Mouse (Mus musculus) embryonic facial prominence, embryonic 11.5 days (tissue): ENCODE data around the gene 1700001P01Rik. TPM values are rescaled to one million over a fixed set of nuclear protein-coding genes. Genes with fewer than 3 reads are reported as not detected.

Experiments used
- ATAC-seq: fragments of 200-750 bp; cut with Nextera tagmentation; replicated peaks from 2 replicates; pipeline ENCODE4 v1.8.0; 2017; ENCODE audit warnings: low read depth; ENCODE audit not compliant: insufficient number of reproducible peaks, low FRiP score, low TSS enrichment
- DNase-seq: peaks from one replicate; pipeline ENCODE4 v3.0.0-alpha.2; 2015; ENCODE audit warnings: low spot score
- H3K27ac ChIP-seq: fragments of 300-500 bp; sonication (generic); replicated peaks from 2 replicates; pipeline ENCODE4 v1.5.1; 2014; ENCODE audit warnings: mild to moderate bottlenecking, low read depth, low read length, control low read depth
- H3K27me3 ChIP-seq: fragments of 300-500 bp; sonication (generic); 2 replicates; pipeline ENCODE4 v1.6.1; 2014; ENCODE audit warnings: mild to moderate bottlenecking, low read length, moderate library complexity, mixed read lengths; ENCODE audit not compliant: control insufficient read depth, insufficient read depth
- H3K36me3 ChIP-seq: fragments of 300-500 bp; sonication (generic); replicated peaks from 2 replicates; pipeline ENCODE4 v1.6.1; 2014; ENCODE audit warnings: low read depth, mild to moderate bottlenecking, low read length, moderate library complexity, mixed read lengths; ENCODE audit not compliant: control insufficient read depth, insufficient read depth
- H3K4me1 ChIP-seq: fragments of 300-500 bp; sonication (generic); 2 replicates; pipeline ENCODE4 v1.6.1; 2014; ENCODE audit warnings: low read length, mixed read lengths; ENCODE audit not compliant: control insufficient read depth, insufficient read depth
- H3K4me2 ChIP-seq: fragments of 300-500 bp; sonication (generic); 2 replicates; pipeline ENCODE4 v1.6.1; 2014; ENCODE audit warnings: low read depth, mild to moderate bottlenecking, control low read depth, low read length, moderate library complexity
- H3K4me3 ChIP-seq: fragments of 300-500 bp; sonication (generic); 2 replicates; pipeline ENCODE4 v1.5.1; 2014; ENCODE audit warnings: low read depth, low read length, control low read depth
- H3K9ac ChIP-seq: fragments of 300-500 bp; sonication (generic); replicated peaks from 2 replicates; pipeline ENCODE4 v1.6.1; 2014; ENCODE audit warnings: mild to moderate bottlenecking, control low read depth, low read length
- H3K9me3 ChIP-seq: fragments of 300-500 bp; sonication (generic); replicated peaks from 2 replicates; pipeline ENCODE4 v1.6.1; 2016; ENCODE audit warnings: mild to moderate bottlenecking, low read length, inconsistent platforms, mixed read lengths; ENCODE audit not compliant: control insufficient read depth
- WGBS: fragments of 180-500 bp; shearing (Covaris S2); extraction: QIAGEN DNeasy Blood & Tissue Kit; methylation state at CpG from one replicate; pipeline ENCODE4 v1.1.7; 2014; 5-methylcytosine and 5-hydroxymethylcytosine counted together
- polyA plus RNA-seq: library from polyadenylated mRNA; unstranded; fragments of >200 nt; fragmentation: Nextera tagmentation; extraction: Ambion mirVana; gene quantifications from 2 replicates; pipeline ENCODE4 v1.2.1, GENCODE M21; 2014

Gene 1700001P01Rik
- polyA plus RNA-seq, 1 experiment from 2014 or later: not detected

DNA sequence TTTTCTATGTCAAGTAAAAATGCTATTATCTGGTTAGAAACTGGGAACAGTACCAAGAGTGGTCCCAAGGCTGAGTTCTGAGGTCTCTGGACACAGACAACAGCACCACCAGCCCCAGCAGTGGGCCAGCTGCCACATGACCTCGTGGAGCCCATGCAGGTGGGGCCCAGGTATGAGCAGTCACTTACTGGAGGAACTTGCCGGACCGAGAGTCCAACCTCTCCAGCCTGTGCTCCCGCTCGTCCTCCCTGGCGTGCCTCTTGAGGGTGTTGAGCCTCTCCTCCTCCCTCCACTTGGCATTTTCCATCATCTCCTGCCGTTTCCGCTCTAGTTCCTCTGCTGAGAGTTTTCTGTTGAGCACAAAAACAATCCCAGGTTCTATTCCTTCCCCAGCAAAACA, 27.9 kb downstream of the 1700001P01Rik start:
- Histone ChIP-seq H3K4me1 (no peaks in the 10 kb centered on the region; the same call in 1 of the 2 replicates), H3K4me2 (no peak overlapping the region), H3K9ac (no peak overlapping the region), H3K36me3 (peaks cover 6% of the 10 kb centered on the region), H3K27me3 (no peaks in the 10 kb centered on the region), H3K9me3 (no peaks in the 10 kb centered on the region), H3K27ac (no peak overlapping the region), H3K4me3 (no peak overlapping the region)
- 91% methylated on average over 8 of the region's 8 CpGs for WGBS
- ATAC-seq (no peak), DNase-seq (no peak)

DNA sequence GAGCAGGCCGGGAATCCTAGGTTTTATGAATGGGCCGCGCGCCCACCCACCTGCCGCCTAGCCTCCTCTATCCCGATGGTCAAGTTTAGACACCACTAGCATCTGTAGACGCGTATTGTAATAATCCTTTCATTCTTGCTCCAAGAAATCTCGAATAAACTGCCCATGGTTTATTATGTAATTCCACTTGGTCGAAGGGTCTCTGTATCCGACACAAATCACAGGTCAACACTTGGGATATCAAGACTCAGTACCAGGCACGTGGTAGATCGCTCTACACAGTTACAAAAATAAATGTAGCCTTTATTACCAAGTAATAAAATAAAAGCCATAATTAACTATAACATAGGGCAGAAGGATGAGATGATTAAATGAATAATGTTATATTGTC, 30.4 kb downstream of the 1700001P01Rik start:
- Histone ChIP-seq H3K9me3 (no peaks in the 10 kb centered on the region), H3K4me2 (peak overlapping the region; percentile 34)
- no peak for DNase-seq

DNA sequence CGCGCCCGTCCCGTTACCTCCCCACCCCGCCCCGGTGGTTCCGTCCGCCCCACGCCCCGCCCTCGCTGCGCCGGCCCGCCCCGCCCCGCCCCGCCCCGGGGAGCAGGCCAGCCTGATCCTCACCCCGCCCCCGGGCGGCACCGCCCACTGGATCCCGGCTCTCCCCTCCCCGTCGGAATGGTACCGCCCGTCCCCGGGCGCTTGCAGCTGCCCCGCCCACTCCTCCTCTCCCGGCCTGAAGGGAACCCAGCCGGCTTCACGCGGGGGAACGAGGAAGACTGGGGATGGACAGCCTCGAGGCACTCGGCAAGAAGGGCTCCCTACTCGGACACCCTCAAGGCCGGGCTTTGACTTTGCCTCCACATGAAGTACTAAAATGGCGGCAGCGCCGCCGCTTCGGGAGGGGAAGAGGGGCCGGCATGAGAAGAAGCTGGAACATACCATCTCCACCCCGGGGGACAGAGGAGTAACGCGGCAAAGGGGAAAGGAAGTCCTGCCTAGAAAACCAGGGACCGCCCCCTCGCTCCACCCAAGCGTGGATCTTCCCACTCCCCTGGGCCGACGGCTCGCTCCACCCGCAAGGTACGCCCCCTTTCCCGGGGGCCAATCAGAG, 30.9 kb downstream of the 1700001P01Rik start:
- Histone ChIP-seq H3K4me1 (no peaks in the 10 kb centered on the region; the same call in 1 of the 2 replicates), H3K4me3 (peak overlapping the region; percentile 85), H3K27ac (peak overlapping the region; percentile 80), H3K9ac (peak overlapping the region; percentile 86), H3K27me3 (no peaks in the 10 kb centered on the region), H3K4me2 (peak overlapping the region; percentile 69), H3K36me3 (no peaks in the 10 kb centered on the region; the same call in 1 of the 2 replicates), H3K9me3 (no peaks in the 10 kb centered on the region)
- DNase-seq: peak; percentile 99
- under 1% methylated on average over 28 of the region's 57 CpGs for WGBS
- peak; percentile 95 for ATAC-seq

More for the DNA sequence above, 30.4 kb downstream of the 1700001P01Rik start:
- WGBS: 11% methylated on average over 13 of the region's 13 CpGs
- no peak overlapping the region; the same call in 1 of the 2 replicates for H3K9ac ChIP-seq
- no peak for ATAC-seq
- no peaks in the 10 kb centered on the region for H3K27me3 ChIP-seq
- no peaks in the 10 kb centered on the region; the same call in 1 of the 2 replicates for H3K36me3 ChIP-seq
- no peaks in the 10 kb centered on the region; the same call in 1 of the 2 replicates for H3K4me1 ChIP-seq
- H3K4me3 ChIP-seq: peak overlapping the region; percentile 85
- no peak overlapping the region for H3K27ac ChIP-seq

DNA sequence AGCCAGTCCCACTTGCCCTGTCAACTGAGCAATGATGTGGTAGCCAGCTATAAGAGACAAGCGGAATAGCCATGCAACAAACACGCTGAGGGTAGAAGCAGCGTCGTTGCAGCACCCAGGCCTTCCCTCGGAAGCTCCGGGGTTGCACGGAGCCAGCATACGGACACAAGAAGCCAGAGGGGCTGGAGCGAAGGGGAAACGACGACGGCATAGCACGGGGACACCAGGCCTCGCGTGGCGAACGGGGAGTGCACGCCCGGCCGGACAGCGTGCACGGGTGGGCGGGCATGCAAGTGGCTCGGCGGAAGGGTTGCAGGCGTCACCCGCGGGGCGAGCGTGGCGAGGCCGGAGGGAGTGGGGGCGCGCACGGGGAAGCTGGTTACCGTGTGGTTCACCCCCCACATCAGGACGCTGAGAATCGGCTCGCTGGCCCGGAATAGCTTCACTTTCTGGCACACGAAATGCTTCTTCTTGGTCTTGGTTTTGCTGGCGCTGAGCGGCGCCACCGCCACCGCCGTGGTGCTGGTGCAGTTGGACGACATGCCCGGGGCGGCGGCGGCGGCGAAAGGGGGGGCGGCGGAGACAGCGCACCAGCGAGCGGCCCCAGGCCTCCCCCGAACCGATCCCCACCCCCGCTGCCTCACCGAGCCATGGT, 31.5 kb downstream of the 1700001P01Rik start, which contains the start of gene Pip4k2b:
Gene Pip4k2b (minus strand): TSS at position 642 of the 655 bp plus-strand sequence.
- H3K27me3 ChIP-seq: no peaks in the 10 kb centered on the region
- H3K36me3 ChIP-seq: no peaks in the 10 kb centered on the region; the same call in 1 of the 2 replicates
- H3K4me1 ChIP-seq: no peaks in the 10 kb centered on the region; the same call in 1 of the 2 replicates
- H3K4me2 ChIP-seq: peak within 1 kb of the TSS; percentile 69
- no peaks in the 10 kb centered on the region for H3K9me3 ChIP-seq
- peak within 1 kb of the TSS; percentile 85 for H3K4me3 ChIP-seq
- peak within 1 kb of the TSS; percentile 80 for H3K27ac ChIP-seq
- H3K9ac ChIP-seq: peak within 1 kb of the TSS; percentile 86
- under 1% methylated on average over 61 of the region's 63 CpGs for WGBS
- peak; percentile 76 for ATAC-seq
- DNase-seq: peak; percentile 51

DNA sequence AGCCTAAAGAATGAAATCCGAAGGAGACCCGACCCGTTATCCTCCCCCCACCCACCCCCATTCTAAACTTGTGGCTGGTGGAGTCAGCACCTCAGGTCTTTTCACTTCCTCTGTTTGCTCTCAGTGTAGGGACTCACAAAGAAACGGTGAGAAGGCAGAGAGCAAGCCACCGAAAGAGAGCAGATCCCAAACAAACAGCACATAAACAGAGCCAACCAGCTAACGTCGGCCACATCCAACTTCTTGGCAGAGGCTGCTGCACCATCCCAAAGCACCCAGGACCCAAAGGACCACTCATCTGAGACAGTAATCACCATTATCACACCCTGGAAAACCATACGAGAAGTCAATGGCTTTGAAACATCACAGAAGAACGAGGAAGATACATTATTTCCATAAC, 32.3 kb downstream of the 1700001P01Rik start:
- no peaks in the 10 kb centered on the region; the same call in 1 of the 2 replicates for H3K36me3 ChIP-seq
- no peaks in the 10 kb centered on the region; the same call in 1 of the 2 replicates for H3K9me3 ChIP-seq
- peak overlapping the region; percentile 69 for H3K4me2 ChIP-seq
- H3K27ac ChIP-seq: no peak overlapping the region
- no peak for DNase-seq
- no peaks in the 10 kb centered on the region; the same call in 1 of the 2 replicates for H3K4me1 ChIP-seq
- H3K4me3 ChIP-seq: peak overlapping the region; percentile 85
- H3K9ac ChIP-seq: peak overlapping the region; percentile 84
- 46% methylated on average over 9 of the region's 9 CpGs for WGBS
- no peak for ATAC-seq
- H3K27me3 ChIP-seq: no peaks in the 10 kb centered on the region

DNA sequence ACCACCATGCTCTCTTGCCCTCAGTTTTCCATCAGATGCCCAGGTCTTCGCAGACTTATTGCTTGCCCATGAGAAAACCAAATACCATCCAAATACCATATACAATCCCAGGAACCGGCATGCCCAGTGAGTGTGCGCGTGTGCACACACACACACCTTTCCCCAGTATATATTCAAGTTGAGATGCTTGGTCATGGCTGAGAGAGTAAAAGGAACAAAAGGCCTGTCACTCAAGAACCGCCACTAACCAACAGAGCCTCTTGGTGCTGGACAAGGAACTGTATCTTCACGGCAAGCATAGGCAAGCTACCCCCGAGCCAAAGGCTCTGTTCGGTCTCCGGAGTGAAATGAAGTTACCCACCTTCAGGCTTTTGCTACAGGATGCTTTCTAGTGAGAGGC, 33.1 kb downstream of the 1700001P01Rik start:
- 76% methylated on average over 9 of the region's 9 CpGs for WGBS
- Histone ChIP-seq H3K4me2 (peak overlapping the region; percentile 69), H3K4me3 (no peak overlapping the region), H3K9me3 (no peaks in the 10 kb centered on the region; the same call in 1 of the 2 replicates), H3K9ac (no peak overlapping the region; the same call in 1 of the 2 replicates), H3K27ac (no peak overlapping the region), H3K36me3 (no peaks in the 10 kb centered on the region; the same call in 1 of the 2 replicates), H3K4me1 (peaks cover 2% of the 10 kb centered on the region), H3K27me3 (no peaks in the 10 kb centered on the region)
- ATAC-seq (no peak), DNase-seq (no peak)

DNA sequence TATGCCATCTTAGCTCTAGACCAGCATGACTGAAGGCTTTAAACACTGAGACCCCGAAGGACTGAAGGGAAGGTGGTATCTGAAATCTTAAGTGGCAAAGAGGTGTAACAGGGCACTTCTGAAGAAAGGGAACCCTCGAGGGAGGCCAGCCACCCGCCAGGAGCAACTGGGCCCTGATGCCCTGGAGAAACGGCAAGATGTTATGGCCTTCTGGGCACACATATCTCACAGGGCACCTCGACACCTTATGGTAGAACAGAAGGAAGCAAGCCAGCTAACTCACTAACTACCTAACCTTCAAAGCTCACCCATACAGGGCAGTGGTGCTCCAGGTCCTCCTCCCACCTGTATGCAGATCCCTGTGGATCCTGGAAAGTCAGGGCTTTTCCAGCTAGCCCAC, 33.6 kb downstream of the 1700001P01Rik start:
- H3K27me3 ChIP-seq: no peaks in the 10 kb centered on the region
- no peak overlapping the region for H3K4me2 ChIP-seq
- 87% methylated on average over 5 of the region's 5 CpGs for WGBS
- no peak overlapping the region for H3K27ac ChIP-seq
- no peaks in the 10 kb centered on the region for H3K36me3 ChIP-seq
- H3K9me3 ChIP-seq: no peaks in the 10 kb centered on the region; the same call in 1 of the 2 replicates
- H3K4me1 ChIP-seq: peaks cover 3% of the 10 kb centered on the region
- DNase-seq: no peak
- no peak overlapping the region for H3K4me3 ChIP-seq
- no peak for ATAC-seq
- H3K9ac ChIP-seq: no peak overlapping the region

DNA sequence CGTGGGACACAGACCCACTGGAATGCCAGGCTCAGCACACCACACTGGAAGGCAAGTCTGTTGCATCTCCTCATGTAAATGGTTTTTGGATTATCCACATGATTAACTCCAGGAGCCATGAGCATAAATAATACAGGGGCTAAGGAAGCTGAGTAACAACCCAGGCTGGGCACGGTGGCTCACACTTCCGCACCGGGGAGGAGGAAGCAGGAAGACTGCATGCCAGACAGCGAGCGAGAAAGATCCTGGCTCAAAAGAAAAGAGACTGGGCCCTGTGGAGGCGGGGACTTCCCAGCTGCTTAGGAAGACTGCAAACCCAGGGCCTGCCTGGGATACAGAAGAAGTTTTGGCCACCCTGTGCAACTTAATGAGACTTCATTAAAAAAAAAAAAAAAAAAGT, 35.5 kb downstream of the 1700001P01Rik start:
- Histone ChIP-seq H3K4me2 (no peak overlapping the region), H3K9ac (no peak overlapping the region), H3K9me3 (no peaks in the 10 kb centered on the region; the same call in 1 of the 2 replicates), H3K27me3 (no peaks in the 10 kb centered on the region), H3K4me1 (peaks cover 3% of the 10 kb centered on the region), H3K4me3 (no peak overlapping the region), H3K36me3 (no peaks in the 10 kb centered on the region), H3K27ac (no peak overlapping the region)
- WGBS: 58% methylated on average over 7 of the region's 7 CpGs
- ATAC-seq (no peak), DNase-seq (peak; percentile 3)
